Mouse (Mus musculus) heart, embryonic 13.5 days (tissue): ENCODE data around the gene Tgfb1i1. TPM values are rescaled to one million over a fixed set of nuclear protein-coding genes. Genes with fewer than 3 reads are reported as not detected.

Experiments
- ATAC-seq: fragments of 200-750 bp; cut with Nextera tagmentation; 2 replicates; pipeline ENCODE4 v1.8.0; 2017; ENCODE audit warnings: moderate TSS enrichment; ENCODE audit not compliant: insufficient number of reproducible peaks, low FRiP score, low TSS enrichment; ENCODE audit errors: extremely low read depth
- H3K27ac ChIP-seq: fragments of 300-500 bp; sonication (generic); replicated peaks from 2 replicates; pipeline ENCODE4 v1.5.1; 2015; ENCODE audit warnings: moderate library complexity, mild to moderate bottlenecking, inconsistent platforms
- H3K27me3 ChIP-seq: fragments of 300-500 bp; sonication (generic); replicated peaks from 2 replicates; pipeline ENCODE4 v1.6.1; 2015; ENCODE audit warnings: mild to moderate bottlenecking, inconsistent platforms
- H3K36me3 ChIP-seq: fragments of 300-500 bp; sonication (generic); 2 replicates; pipeline ENCODE4 v1.6.1; 2015; ENCODE audit warnings: mild to moderate bottlenecking, inconsistent platforms
- H3K4me1 ChIP-seq: fragments of 300-500 bp; sonication (generic); 2 replicates; pipeline ENCODE4 v1.6.1; 2015; ENCODE audit warnings: inconsistent platforms
- H3K4me2 ChIP-seq: fragments of 300-500 bp; sonication (generic); 2 replicates; pipeline ENCODE4 v1.6.1; 2015; ENCODE audit warnings: inconsistent platforms, mild to moderate bottlenecking, moderate library complexity
- H3K4me3 ChIP-seq: fragments of 300-500 bp; sonication (generic); 2 replicates; pipeline ENCODE4 v1.5.1; 2015; ENCODE audit warnings: moderate library complexity, mild to moderate bottlenecking, inconsistent platforms
- H3K9ac ChIP-seq: fragments of 300-500 bp; sonication (generic); 2 replicates; pipeline ENCODE4 v1.6.1; 2015; ENCODE audit warnings: inconsistent platforms, mild to moderate bottlenecking, moderate library complexity
- H3K9me3 ChIP-seq: fragments of 300-500 bp; sonication (generic); 2 replicates; pipeline ENCODE4 v1.6.1; 2016; ENCODE audit warnings: inconsistent platforms
- WGBS: fragments of 180-500 bp; shearing (Covaris S2); methylation state at CpG from one replicate; pipeline ENCODE4 v1.1.7; 2015; ENCODE audit warnings: mixed read lengths; 5-methylcytosine and 5-hydroxymethylcytosine counted together
- polyA plus RNA-seq: library from polyadenylated mRNA; unstranded; fragments of >200 nt; fragmentation: Nextera tagmentation; extraction: Ambion mirVana; gene quantifications from 2 replicates; pipeline ENCODE4 v1.2.1, GENCODE M21; 2015

The Tgfb1i1 gene
- 165 and 177 TPM in 2 replicates for polyA plus RNA-seq

DNA sequence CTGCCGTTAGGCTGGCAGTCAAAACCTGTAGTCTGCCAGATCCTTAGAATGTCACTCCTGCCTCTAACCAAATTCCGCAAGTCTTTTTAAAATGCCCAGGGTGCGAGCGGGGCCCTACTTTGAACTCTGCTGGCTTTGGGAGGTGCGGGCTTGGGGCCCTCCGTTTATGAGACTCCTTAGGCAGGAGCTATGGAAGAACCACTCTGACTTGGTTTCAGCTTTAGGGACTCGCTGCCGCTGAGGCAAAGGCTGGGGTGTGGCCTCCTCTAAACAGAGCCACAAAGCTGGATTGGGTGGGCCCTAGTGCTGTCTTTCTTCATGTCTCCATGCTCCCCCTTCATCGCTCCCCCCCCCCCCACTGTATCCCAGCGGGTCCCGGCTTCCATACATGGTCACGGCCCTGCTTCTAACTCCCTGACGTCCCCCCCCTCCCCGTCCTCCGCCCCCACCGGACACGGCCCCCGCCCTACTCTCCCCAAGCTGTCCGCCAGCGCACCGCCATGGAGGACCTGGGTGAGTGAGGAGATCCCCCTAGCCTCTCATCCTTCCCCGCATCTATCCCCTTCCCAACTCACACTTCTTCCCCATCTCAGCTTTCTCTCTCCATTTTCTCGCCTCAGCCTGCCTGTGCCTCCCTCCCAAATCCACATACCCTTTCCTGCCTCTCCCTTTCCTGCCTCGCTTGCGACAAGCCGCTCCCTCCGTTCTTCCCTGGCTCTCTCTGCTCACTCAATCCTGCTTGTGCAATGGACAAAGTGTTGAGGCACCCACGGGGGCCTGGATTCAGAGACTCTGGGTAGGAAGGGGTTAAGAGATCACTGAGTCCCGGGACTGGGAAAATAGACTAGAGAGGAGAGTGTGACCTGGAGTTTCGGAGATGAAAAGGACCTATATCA is at the start of gene Tgfb1i1:
TSS of gene Tgfb1i1 (plus strand) at position 317 of the 896 bp plus-strand sequence.
- Histone ChIP-seq H3K36me3 (peaks cover 67% of the 10 kb centered on the region), H3K27ac (peak within 1 kb of the TSS; percentile 98), H3K27me3 (no peaks in the 10 kb centered on the region), H3K9me3 (no peaks in the 10 kb centered on the region), H3K4me2 (peak within 1 kb of the TSS; percentile 80), H3K4me1 (peaks cover 45% of the 10 kb centered on the region), H3K4me3 (peak within 1 kb of the TSS; percentile 79), H3K9ac (peak within 1 kb of the TSS; percentile 91)
- peak; percentile 86 for ATAC-seq
- 2% methylated on average over 26 of the region's 30 CpGs for WGBS

DNA sequence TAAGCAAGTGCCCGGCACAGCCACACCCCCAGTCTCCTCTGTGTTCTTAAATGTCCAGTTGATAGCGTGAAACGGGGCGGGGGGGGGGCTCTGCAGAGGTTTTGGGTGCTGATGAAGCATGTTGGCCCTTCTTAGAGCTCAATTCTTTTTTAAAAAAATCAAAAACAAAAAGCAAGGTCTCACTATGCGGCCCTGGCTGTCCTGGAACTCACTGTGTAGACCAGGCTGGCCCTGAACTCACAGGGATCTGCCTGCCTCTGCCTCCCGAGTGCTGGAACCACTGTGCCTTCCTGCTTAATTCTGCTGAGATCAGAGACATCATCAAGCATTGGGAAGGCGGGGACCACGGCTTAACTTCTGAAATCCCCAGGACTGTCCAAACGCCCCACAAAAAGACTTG is 45.0 kb upstream of the Tgfb1i1 start:
- Histone ChIP-seq H3K36me3 (0 out of 2 replicates have a peak, but pooled peaks cover 6% of the 10 kb centered on the region), H3K9me3 (no peaks in the 10 kb centered on the region)
- 85% methylated on average over 9 of the region's 9 CpGs for WGBS

DNA sequence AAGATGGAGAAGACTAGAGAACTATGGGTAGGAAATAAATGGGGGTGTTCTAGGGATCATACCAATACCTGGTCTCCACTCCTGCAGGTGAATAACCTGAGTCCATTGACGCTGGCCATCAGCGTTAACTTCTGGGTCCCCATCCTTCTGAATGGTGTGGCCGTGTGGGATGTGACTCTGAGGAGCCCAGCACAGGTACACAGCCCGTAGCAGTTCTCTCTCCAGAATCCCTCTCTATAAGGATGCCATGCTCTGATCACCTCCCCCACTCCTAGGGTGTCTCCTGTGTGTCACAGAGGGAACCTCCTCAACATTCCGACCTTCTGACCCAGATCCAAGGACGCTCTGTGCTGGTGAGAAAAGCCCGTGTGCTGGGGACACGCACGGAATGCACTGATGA is 43.5 kb upstream of the Tgfb1i1 start:
- Histone ChIP-seq H3K9ac (no peak overlapping the region), H3K36me3 (0 out of 2 replicates have a peak, but pooled peaks cover 6% of the 10 kb centered on the region), H3K4me1 (peaks cover 11% of the 10 kb centered on the region; the same call in 1 of the 2 replicates), H3K4me3 (no peak overlapping the region), H3K27ac (no peak overlapping the region), H3K9me3 (no peaks in the 10 kb centered on the region), H3K4me2 (no peak overlapping the region), H3K27me3 (no peaks in the 10 kb centered on the region)
- ATAC-seq = no peak
- 72% methylated on average over 9 of the region's 9 CpGs for whole genome bisulfite sequencing

More for the DNA sequence above, 45.0 kb upstream of the Tgfb1i1 start:
- Histone ChIP-seq H3K27ac (no peak overlapping the region), H3K4me3 (no peak overlapping the region), H3K27me3 (no peaks in the 10 kb centered on the region), H3K9ac (no peak overlapping the region), H3K4me2 (no peak overlapping the region), H3K4me1 (peaks cover 10% of the 10 kb centered on the region; the same call in 1 of the 2 replicates)
- ATAC-seq = no peak

DNA sequence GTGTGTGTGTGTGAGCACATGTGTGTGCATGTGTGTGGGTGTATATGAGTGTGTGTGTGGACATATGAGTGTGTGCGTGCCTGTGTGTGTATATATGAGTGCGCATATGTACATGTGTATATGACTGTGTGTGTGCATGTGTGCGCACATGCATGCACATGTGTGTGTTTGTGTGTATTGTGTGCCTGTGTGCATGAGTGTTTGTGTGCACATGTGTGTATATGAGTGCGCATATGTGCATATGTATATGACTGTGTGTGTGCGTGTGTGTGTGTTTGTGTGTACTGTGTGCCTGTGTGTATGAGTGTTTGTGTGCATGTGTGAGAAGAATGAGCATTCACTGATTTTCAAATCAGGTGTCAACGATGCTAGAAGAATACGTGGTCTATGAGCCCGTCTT is 42.4 kb upstream of the Tgfb1i1 start:
- H3K9me3 ChIP-seq = no peaks in the 10 kb centered on the region
- H3K36me3 ChIP-seq = 0 out of 2 replicates have a peak, but pooled peaks cover 6% of the 10 kb centered on the region
- 87% methylated on average over 8 of the region's 8 CpGs for WGBS
- no peak overlapping the region for H3K4me2 ChIP-seq
- no peak overlapping the region for H3K9ac ChIP-seq
- no peak for ATAC-seq
- no peak overlapping the region for H3K27ac ChIP-seq
- H3K4me1 ChIP-seq = peaks cover 11% of the 10 kb centered on the region; the same call in 1 of the 2 replicates
- no peak overlapping the region for H3K4me3 ChIP-seq
- H3K27me3 ChIP-seq = no peaks in the 10 kb centered on the region

DNA sequence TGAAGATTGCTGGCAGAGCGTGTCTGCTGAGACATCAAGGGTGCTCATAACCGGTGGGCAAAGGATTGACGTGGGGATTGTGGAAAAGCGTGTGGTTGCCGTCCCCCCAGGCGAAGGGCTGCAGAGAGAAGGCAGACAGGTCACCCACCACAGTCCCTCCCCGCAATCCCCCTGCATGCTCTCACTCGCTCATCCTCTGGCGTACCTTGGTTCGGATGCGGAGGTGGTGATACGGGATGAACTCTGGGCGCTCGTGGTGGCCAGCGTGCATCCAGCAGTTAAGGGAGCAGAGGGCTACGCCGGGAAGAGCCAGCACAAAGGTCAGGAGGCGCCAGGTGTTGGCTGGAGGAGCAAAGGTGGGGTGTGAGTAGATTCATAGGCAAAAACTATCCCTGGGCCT is 40.9 kb upstream of the Tgfb1i1 start:
- 58% methylated on average over 18 of the region's 18 CpGs for WGBS
- Histone ChIP-seq H3K9me3 (no peaks in the 10 kb centered on the region), H3K27me3 (no peaks in the 10 kb centered on the region), H3K4me2 (peak overlapping the region; percentile 64), H3K4me1 (peaks cover 11% of the 10 kb centered on the region; the same call in 1 of the 2 replicates), H3K4me3 (peak overlapping the region; percentile 57), H3K9ac (peak overlapping the region; percentile 79), H3K27ac (peak overlapping the region; percentile 88), H3K36me3 (0 out of 2 replicates have a peak, but pooled peaks cover 6% of the 10 kb centered on the region)
- no peak for ATAC-seq

DNA sequence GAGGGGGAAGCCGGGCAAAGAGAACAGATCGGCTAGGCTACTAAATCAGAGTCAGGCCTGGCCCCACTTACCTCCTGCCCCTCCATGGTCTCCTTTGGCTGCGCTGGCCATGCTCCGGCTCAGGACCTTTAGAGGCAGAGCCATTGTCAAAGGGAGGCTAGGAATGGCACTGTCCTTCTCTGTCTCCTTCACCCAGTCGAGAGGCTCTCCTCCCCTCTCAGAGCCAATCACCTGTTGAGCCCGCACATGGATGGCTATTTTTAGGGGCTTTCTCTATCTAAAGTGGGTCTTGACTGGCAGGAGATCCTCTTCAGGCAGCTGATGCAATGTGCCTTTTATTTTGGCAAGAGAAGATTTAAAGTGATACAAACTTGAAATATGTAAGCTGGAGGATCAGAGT is 40.5 kb upstream of the Tgfb1i1 start, which contains the start of gene Cox6a2:
TSS of gene Cox6a2 (minus strand) at position 236 of the 400 bp plus-strand sequence.
- peak within 1 kb of the TSS; percentile 88 for H3K27ac ChIP-seq
- 25% methylated on average over 6 of the region's 6 CpGs for WGBS
- peak within 1 kb of the TSS; percentile 64 for H3K4me2 ChIP-seq
- H3K9ac ChIP-seq = peak within 1 kb of the TSS; percentile 79
- 0 out of 2 replicates have a peak, but pooled peaks cover 6% of the 10 kb centered on the region for H3K36me3 ChIP-seq
- peaks cover 11% of the 10 kb centered on the region; the same call in 1 of the 2 replicates for H3K4me1 ChIP-seq
- no peak for ATAC-seq
- no peaks in the 10 kb centered on the region for H3K27me3 ChIP-seq
- no peaks in the 10 kb centered on the region for H3K9me3 ChIP-seq
- H3K4me3 ChIP-seq = peak within 1 kb of the TSS; percentile 57

DNA sequence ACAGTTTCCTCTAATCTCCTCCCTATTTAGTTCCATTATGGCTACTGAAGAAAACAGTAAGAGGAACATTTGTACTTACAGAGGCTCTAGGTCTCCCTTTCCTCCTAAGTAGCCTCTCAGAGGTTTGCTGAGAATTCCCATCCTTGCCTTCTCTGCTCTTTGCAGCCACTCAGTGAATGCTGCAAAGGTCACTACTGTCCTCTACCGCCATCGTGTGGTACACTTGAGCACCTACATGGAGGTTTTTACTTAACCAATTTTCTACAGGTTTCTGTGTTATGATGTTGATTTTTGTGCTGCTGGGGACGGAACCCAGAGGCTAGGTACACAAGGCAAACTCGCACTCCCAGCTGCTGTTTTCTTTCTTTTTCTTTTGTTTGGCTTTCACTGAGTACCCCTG is 38.4 kb upstream of the Tgfb1i1 start:
- Histone ChIP-seq H3K4me1 (peaks cover 11% of the 10 kb centered on the region; the same call in 1 of the 2 replicates), H3K27me3 (no peaks in the 10 kb centered on the region), H3K27ac (no peak overlapping the region), H3K9ac (no peak overlapping the region), H3K4me3 (no peak overlapping the region), H3K4me2 (no peak overlapping the region), H3K36me3 (0 out of 2 replicates have a peak, but pooled peaks cover 6% of the 10 kb centered on the region), H3K9me3 (no peaks in the 10 kb centered on the region)
- WGBS = 6% methylated on average over 4 of the region's 4 CpGs
- ATAC-seq = no peak

DNA sequence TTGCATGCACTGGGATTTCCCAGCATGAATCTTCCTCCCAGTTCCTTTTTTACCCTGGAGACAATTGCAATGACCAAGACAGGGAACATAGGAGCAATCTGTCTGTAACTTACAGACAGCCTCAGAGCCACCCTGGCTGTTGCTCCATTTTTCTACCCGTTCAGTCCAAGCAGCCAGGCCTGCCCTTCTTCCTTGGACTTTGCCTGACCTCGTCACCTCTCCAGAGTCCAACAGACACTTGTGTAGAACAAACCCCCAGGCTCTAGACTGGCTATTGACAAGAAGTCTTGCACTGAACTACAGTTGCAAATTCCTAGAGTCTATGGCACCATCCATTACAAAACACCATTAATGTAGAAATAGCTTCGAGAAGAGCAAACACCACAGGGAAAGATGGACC is 36.8 kb upstream of the Tgfb1i1 start:
- Histone ChIP-seq H3K36me3 (no peaks in the 10 kb centered on the region), H3K4me3 (no peak overlapping the region), H3K9me3 (no peaks in the 10 kb centered on the region), H3K4me1 (peaks cover 7% of the 10 kb centered on the region; the same call in 1 of the 2 replicates), H3K27me3 (no peaks in the 10 kb centered on the region), H3K27ac (no peak overlapping the region), H3K9ac (no peak overlapping the region), H3K4me2 (no peak overlapping the region)
- ATAC-seq = no peak
- WGBS = 55% methylated on average over 3 of the region's 3 CpGs

DNA sequence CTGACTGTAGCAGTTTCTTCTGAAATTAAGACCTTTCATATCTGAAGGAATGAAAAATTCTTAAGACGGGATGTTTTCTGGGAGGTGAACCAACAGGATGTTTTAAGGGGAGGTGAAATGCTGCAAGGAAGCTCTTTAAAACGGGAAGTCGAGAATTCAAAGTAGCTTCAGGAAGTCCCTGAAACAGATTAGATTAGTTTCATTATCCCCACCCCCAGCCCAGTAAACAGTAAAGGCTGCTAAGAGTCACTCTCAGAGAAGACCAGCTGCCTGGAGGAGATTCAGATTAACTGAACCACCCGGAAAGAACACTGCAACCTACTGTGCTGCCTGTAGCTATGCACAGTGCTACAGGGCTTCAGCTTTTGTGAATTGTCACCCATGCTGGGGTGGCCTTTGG is 26.7 kb upstream of the Tgfb1i1 start:
- 55% methylated on average over 4 of the region's 4 CpGs for WGBS
- ATAC-seq = no peak
- H3K4me2 ChIP-seq = no peak overlapping the region
- H3K9ac ChIP-seq = no peak overlapping the region
- H3K4me1 ChIP-seq = no peaks in the 10 kb centered on the region
- no peak overlapping the region for H3K27ac ChIP-seq
- no peak overlapping the region for H3K4me3 ChIP-seq
- no peaks in the 10 kb centered on the region for H3K27me3 ChIP-seq
- H3K9me3 ChIP-seq = no peaks in the 10 kb centered on the region
- H3K36me3 ChIP-seq = no peaks in the 10 kb centered on the region

DNA sequence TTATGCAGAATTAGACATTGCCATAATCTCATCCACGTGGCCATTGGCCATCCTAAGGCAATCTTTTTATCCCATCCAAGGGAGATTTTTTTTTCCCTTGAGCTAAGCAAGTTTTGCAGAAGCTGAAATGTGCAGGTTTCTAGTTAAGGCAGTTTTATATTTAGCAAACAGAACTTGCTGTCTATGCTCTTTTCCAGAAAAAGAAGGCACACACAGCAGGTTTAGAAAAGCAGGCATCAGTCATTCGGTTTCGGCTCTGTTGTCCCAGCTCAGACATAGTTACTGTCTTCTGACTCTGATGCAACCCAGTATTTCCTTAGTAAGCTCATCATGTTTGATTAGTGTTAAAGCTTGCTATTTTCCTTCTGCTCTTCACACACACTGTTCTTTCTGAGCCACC is 25.7 kb upstream of the Tgfb1i1 start:
- Histone ChIP-seq H3K4me1 (no peaks in the 10 kb centered on the region), H3K9me3 (no peaks in the 10 kb centered on the region), H3K27ac (no peak overlapping the region), H3K36me3 (no peaks in the 10 kb centered on the region), H3K9ac (no peak overlapping the region), H3K4me3 (no peak overlapping the region), H3K4me2 (no peak overlapping the region), H3K27me3 (no peaks in the 10 kb centered on the region)
- no peak for ATAC-seq
- WGBS = 83% methylated on average over 3 of the region's 3 CpGs

DNA sequence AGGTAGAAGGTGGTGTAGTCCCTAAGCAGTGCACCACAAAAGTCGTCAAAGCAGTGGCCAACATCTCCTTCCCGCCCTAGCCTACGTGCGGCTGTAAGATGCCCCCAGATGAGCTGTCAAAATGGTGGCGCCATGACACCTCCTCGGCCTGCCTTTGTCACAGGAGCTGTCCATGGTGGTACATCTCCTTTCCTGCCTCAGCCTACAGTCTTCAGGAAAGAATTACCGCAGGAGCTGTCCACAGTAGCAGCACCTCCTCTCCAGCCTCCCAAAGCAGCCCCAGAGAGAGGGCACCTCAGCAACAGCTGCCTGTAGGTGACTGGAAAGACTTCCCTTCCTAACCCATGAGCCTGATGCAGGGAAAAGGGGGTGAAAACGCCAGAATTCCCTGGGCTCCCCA is 14.9 kb upstream of the Tgfb1i1 start:
- ATAC-seq = no peak
- 33% methylated on average over 8 of the region's 8 CpGs for WGBS
- H3K4me1 ChIP-seq = peaks cover 5% of the 10 kb centered on the region
- H3K27ac ChIP-seq = no peak overlapping the region
- no peak overlapping the region for H3K4me2 ChIP-seq
- peaks cover 13% of the 10 kb centered on the region for H3K36me3 ChIP-seq
- no peaks in the 10 kb centered on the region for H3K9me3 ChIP-seq
- peaks cover 3% of the 10 kb centered on the region for H3K27me3 ChIP-seq
- no peak overlapping the region for H3K4me3 ChIP-seq
- H3K9ac ChIP-seq = no peak overlapping the region
